Mouse (Mus musculus) forebrain, embryonic 12.5 days (tissue): ENCODE results near the gene Atp11c. TPM values are rescaled to one million over a fixed set of nuclear protein-coding genes. Genes with fewer than 3 reads are reported as not detected.

Experiments
- microRNA counts: library from miRNA; unstranded; fragments of <30 nt; microRNA quantifications from one replicate; lab custom pipeline; 2017
- microRNA-seq: library from miRNA; unstranded; fragments of <30 nt; microRNA quantifications from one replicate; pipeline ENCODE4, GENCODE M21; 2017
- polyA plus RNA-seq: library from polyadenylated mRNA; unstranded; fragments of >200 nt; fragmentation: Nextera tagmentation; extraction: Ambion mirVana; gene quantifications from 2 replicates; pipeline ENCODE4 v1.2.1, GENCODE M21; 2016

Atp11c gene
- polyA plus RNA-seq, 1 experiment from 2014 or later, result 19.2 TPM

MicroRNAs within 50 kb of the gene (microRNA counts, 519-probe panel; counts per million panel counts)
- 2,419 counts per million, percentile 16 among the panel's probes with 10 or more counts for microRNA mmu-miR-505 (lab: Ali Mortazavi, UCI)

Small RNA genes lying within 50 kb of the gene (microRNA-seq; reads per million reads assigned to microRNA genes)
- gene Mir505, result 250 reads per million, percentile 61 among the genes with 10 or more reads in this experiment

Other genes starting within 250 kb of the Atp11c start
- not detected in 2 replicates for gene Gm7073, start 53.4 kb downstream of the Atp11c start, polyA plus RNA-seq